Mouse (Mus musculus) limb, embryonic 15.5 days (tissue): ENCODE data around the gene Camkmt. TPM values are rescaled to one million over a fixed set of nuclear protein-coding genes. Genes with fewer than 3 reads are reported as not detected.

Experiments used
- ATAC-seq: fragments of 200-750 bp; cut with Nextera tagmentation; 2 replicates; pipeline ENCODE4 v1.8.0; 2017; ENCODE audit warnings: low read depth, moderate TSS enrichment; ENCODE audit not compliant: insufficient number of reproducible peaks, low FRiP score, low TSS enrichment
- H3K27ac ChIP-seq: fragments of 300-500 bp; sonication (generic); 2 replicates; pipeline ENCODE4 v1.5.1; 2015; ENCODE audit warnings: moderate library complexity, mild to moderate bottlenecking, inconsistent platforms
- H3K27me3 ChIP-seq: fragments of 300-500 bp; sonication (generic); 2 replicates; pipeline ENCODE4 v1.6.1; 2015; ENCODE audit warnings: inconsistent platforms
- H3K36me3 ChIP-seq: fragments of 300-500 bp; sonication (generic); 2 replicates; pipeline ENCODE4 v1.6.1; 2015; ENCODE audit warnings: inconsistent platforms
- H3K4me1 ChIP-seq: fragments of 300-500 bp; sonication (generic); 2 replicates; pipeline ENCODE4 v1.6.1; 2015; ENCODE audit warnings: inconsistent platforms
- H3K4me2 ChIP-seq: fragments of 300-500 bp; sonication (generic); 2 replicates; pipeline ENCODE4 v1.6.1; 2015; ENCODE audit warnings: mild to moderate bottlenecking, inconsistent platforms
- H3K4me3 ChIP-seq: fragments of 300-500 bp; sonication (generic); 2 replicates; pipeline ENCODE4 v1.5.1; 2015; ENCODE audit warnings: mild to moderate bottlenecking, inconsistent platforms
- H3K9ac ChIP-seq: fragments of 300-500 bp; sonication (generic); 2 replicates; pipeline ENCODE4 v1.6.1; 2015; ENCODE audit warnings: inconsistent platforms
- H3K9me3 ChIP-seq: fragments of 300-500 bp; sonication (generic); 2 replicates; pipeline ENCODE4 v1.6.1; 2016; ENCODE audit warnings: inconsistent platforms
- WGBS: fragments of 180-500 bp; shearing (Covaris S2); methylation state at CpG from one replicate; pipeline ENCODE4 v1.1.7; 2015; 5-methylcytosine and 5-hydroxymethylcytosine counted together
- polyA plus RNA-seq: library from polyadenylated mRNA; unstranded; fragments of >200 nt; fragmentation: Nextera tagmentation; extraction: Ambion mirVana; gene quantifications from 2 replicates; pipeline ENCODE4 v1.2.1, GENCODE M21; 2015

Gene Camkmt
- polyA plus RNA-seq, 1 experiment from 2014 or later = 12.3 TPM

DNA sequence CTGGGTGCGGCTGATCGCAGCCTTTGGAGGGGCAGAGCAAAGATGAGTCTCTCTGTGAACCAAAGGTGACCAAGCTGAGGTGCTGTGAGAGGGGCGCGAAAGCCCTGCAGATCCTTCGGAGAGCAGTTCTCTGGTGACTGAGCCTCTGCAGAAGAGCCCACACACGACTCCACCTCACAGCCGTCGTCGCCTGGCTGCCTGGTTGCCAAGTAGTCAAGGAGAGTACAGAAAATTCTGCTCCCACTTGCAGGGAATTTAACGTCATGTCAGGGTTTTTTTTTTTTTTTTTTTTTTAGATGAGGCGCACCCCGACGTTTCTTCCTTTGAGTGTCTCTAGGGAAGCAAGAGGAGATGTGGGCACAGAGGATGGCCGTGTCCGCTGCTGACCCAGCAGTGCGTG is 382.9 kb downstream of the Camkmt start:
- H3K36me3 ChIP-seq = no peaks in the 10 kb centered on the region
- ATAC-seq = no peak
- no peak overlapping the region for H3K4me3 ChIP-seq
- 5% methylated on average over 16 of the region's 16 CpGs for WGBS
- no peaks in the 10 kb centered on the region for H3K4me1 ChIP-seq
- no peak overlapping the region for H3K27ac ChIP-seq
- H3K4me2 ChIP-seq = no peak overlapping the region
- no peaks in the 10 kb centered on the region for H3K9me3 ChIP-seq
- peaks cover 82% of the 10 kb centered on the region for H3K27me3 ChIP-seq
- H3K9ac ChIP-seq = no peak overlapping the region

DNA sequence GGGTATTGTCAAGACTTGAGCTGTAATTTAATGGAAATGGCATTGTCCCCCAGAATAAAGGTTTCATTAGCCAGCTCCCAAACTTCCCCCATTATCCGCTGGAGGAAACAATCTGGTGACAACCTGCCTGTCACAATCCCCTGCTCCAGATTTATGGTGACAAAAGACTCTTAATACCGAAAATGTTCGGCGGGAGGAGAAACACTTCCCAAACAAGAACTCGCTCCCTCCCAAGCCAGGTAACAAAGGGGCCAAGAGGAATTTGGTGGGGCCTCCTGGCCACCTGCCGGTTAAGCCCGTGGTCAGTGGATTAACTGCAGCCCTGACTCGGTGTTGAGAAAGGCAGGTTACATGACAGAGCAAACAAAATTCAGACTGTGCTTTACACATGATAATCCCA is 383.5 kb downstream of the Camkmt start:
- no peak overlapping the region for H3K9ac ChIP-seq
- H3K4me3 ChIP-seq = no peak overlapping the region
- H3K9me3 ChIP-seq = no peaks in the 10 kb centered on the region
- ATAC-seq = no peak
- no peaks in the 10 kb centered on the region for H3K36me3 ChIP-seq
- no peak overlapping the region for H3K27ac ChIP-seq
- H3K27me3 ChIP-seq = peaks cover 80% of the 10 kb centered on the region
- no peaks in the 10 kb centered on the region for H3K4me1 ChIP-seq
- WGBS = 7% methylated on average over 8 of the region's 8 CpGs
- H3K4me2 ChIP-seq = no peak overlapping the region

DNA sequence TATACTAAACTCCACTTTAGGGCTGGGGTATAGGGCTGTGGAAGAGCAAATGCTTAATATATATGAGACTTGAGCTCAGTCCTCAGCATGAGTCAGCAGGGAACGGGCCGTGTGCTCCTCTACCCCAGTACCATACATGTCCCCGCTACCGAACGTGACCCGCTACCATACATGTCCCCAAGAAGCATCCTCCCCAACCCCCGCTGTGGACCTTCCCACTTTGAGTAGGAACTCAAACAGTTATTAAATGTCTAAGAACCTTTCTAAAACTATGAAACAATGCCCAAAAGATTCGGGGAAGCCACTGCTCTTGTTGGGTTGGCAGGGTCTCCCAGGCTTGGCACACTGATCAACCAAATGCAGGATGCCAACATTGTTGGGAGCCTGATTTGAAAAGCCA is 390.9 kb downstream of the Camkmt start:
- H3K4me3 ChIP-seq = no peak overlapping the region
- peaks cover 79% of the 10 kb centered on the region for H3K27me3 ChIP-seq
- no peak overlapping the region for H3K9ac ChIP-seq
- peaks cover 7% of the 10 kb centered on the region; the same call in 1 of the 2 replicates for H3K4me1 ChIP-seq
- no peak overlapping the region for H3K4me2 ChIP-seq
- H3K27ac ChIP-seq = no peak overlapping the region
- 85% methylated on average over 8 of the region's 8 CpGs for WGBS
- ATAC-seq = no peak
- H3K36me3 ChIP-seq = no peaks in the 10 kb centered on the region
- no peaks in the 10 kb centered on the region for H3K9me3 ChIP-seq

DNA sequence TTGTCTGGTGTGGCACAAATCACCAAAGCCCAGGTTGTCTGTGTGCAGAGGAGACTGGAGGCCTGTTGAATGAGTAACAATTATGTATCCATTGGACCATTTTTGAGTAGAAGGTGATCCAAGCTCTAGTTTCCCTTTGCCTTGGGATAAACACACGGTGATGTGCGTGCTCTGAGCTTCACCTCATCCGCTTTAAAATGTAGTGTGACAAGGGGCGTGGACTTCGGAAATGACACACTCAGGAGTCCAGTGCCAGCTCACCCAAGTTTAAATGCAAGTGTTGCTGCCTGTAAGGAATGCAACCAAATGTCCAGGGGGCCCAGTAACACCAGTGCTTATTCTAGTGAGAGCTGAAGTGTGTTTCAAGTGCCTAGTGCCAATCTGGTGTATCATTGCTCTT is 392.7 kb downstream of the Camkmt start:
- no peak overlapping the region for H3K4me2 ChIP-seq
- 78% methylated on average over 5 of the region's 5 CpGs for WGBS

DNA sequence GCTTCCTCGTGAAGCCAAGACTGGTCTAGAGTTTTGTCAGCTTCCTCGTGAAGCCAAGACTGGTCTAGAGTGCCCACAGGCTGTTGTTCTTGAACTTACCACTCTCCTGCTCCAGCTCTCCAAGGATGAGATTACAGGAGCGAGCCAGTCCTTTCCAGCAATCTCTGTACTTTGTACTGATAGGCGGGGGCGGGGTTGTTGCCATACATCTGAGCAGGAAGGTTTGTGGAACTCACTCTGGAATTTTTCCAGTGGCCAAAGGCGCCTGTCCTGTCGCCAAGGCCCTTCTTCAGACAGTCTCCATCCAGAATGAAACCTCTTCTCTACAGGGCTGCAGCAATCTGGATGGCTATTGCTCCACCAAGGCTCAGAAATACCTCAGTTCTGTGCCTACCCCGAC is 393.7 kb downstream of the Camkmt start:
- ATAC-seq = no peak
- peaks cover 89% of the 10 kb centered on the region for H3K27me3 ChIP-seq
- no peak overlapping the region for H3K4me3 ChIP-seq
- peaks cover 15% of the 10 kb centered on the region for H3K4me1 ChIP-seq
- no peaks in the 10 kb centered on the region for H3K36me3 ChIP-seq
- WGBS = 47% methylated on average over 8 of the region's 8 CpGs
- no peak overlapping the region for H3K27ac ChIP-seq
- H3K9me3 ChIP-seq = no peaks in the 10 kb centered on the region
- H3K9ac ChIP-seq = no peak overlapping the region
- H3K4me2 ChIP-seq = no peak overlapping the region

More for the DNA sequence above, 392.7 kb downstream of the Camkmt start:
- no peak for ATAC-seq
- Histone ChIP-seq H3K4me1 (peaks cover 15% of the 10 kb centered on the region), H3K36me3 (no peaks in the 10 kb centered on the region), H3K9me3 (no peaks in the 10 kb centered on the region), H3K4me3 (no peak overlapping the region), H3K27me3 (peaks cover 87% of the 10 kb centered on the region), H3K27ac (no peak overlapping the region), H3K9ac (no peak overlapping the region)

DNA sequence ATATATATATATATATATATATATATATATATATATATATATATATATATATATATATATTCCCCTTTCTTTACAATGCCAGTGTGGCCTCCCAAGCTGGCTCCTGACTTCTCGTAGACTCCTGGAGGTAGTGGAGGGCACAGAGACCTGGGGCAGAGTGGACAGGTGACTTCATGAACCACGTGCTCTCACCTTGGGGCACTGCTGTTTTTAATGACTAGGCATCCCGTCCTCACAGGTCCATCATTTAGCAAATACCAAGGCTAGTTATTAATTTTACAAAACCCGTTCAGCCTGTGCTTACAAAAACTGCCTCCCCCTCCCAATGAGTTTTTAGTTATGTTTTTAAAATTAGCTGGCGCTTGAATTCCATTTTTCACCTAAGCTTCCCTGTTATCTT is 394.2 kb downstream of the Camkmt start:
- Histone ChIP-seq H3K4me2 (no peak overlapping the region), H3K9me3 (no peaks in the 10 kb centered on the region), H3K27ac (no peak overlapping the region), H3K4me1 (peaks cover 15% of the 10 kb centered on the region), H3K36me3 (no peaks in the 10 kb centered on the region), H3K9ac (no peak overlapping the region), H3K27me3 (peaks cover 92% of the 10 kb centered on the region), H3K4me3 (no peak overlapping the region)
- ATAC-seq = no peak
- WGBS = 21% methylated on average over 5 of the region's 5 CpGs

DNA sequence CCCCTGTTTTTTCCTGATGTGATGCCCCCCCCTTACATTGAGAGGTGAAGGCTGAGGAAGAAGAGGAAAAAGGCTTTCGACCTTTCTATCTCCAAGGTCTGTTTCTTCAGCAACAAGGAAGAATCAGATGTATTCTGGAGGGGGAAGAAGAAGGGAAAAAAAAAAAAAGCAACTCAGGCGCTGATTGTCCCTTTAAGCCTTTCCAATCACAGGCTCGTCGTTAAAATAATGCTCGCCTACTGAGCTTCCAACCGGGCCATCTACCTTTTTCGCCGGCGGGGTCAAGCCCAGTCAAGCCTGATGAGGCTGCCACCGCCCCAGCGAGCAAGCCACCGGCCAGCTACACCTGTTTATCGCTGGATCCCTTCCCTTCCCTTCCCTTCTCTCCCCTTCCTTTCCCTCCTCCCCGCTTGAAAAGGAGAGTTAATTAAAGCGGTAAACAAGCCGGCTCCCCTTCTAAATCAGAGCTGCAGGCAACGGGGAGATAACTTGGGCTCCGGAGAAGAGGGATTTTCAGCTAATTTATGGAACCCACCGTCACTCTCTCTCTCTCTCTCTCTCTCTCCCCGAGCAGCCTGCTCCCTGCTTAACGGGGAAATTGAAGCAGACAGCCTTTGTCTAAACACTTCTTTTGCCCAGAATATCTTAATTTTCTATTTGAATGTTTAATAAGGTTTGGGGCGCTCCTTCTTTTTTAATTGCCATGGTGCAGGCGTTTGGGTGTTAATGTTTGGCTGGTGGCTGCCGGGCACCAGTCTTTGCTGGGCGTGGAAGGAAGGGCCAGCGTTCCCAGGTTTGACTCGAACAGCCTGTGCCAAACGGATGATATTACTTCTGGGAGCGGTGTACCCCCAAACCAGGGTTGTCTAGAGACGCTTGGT is 395.0 kb downstream of the Camkmt start:
- Histone ChIP-seq H3K27me3 (peaks cover 96% of the 10 kb centered on the region), H3K36me3 (no peaks in the 10 kb centered on the region), H3K27ac (no peak overlapping the region), H3K9ac (no peak overlapping the region), H3K9me3 (no peaks in the 10 kb centered on the region), H3K4me3 (no peak overlapping the region), H3K4me1 (peaks cover 15% of the 10 kb centered on the region), H3K4me2 (no peak overlapping the region)
- ATAC-seq = no peak
- WGBS = 1% methylated on average over 30 of the region's 30 CpGs

DNA sequence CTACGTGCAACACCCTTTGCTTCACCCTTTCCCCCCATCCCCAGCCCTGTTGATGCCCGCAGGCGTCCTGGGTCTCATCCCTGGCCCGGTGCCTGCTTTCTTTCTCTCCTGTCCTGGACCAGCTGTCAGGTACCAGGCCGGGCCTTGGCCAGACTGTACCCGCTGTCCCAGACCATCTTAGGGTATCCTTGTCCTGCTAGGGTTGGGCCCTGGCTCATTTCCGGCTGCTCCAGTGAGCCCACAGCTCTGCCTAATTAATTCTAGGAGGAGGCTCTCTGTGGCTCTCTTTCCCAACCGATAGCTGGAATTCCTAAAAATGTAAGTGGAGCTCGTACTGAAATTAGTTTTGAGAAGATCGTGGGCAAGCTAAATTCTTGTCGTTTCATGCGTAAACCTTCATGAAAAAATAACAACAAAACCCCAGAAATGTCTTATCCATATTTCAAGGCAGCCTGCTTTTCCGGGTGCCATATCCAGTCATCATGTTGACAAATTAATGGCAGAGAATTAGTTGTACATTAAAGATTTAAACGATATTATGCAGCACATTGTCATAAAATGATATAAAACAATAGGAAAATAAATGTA is 395.7 kb downstream of the Camkmt start:
- no peak for ATAC-seq
- no peaks in the 10 kb centered on the region for H3K9me3 ChIP-seq
- H3K9ac ChIP-seq = no peak overlapping the region
- H3K4me2 ChIP-seq = peak overlapping the region; percentile 39; the same call in 1 of the 2 replicates
- H3K27ac ChIP-seq = no peak overlapping the region
- H3K27me3 ChIP-seq = peaks cover 95% of the 10 kb centered on the region
- WGBS = 3% methylated on average over 14 of the region's 14 CpGs
- H3K36me3 ChIP-seq = no peaks in the 10 kb centered on the region
- peak overlapping the region; percentile 27; the same call in 1 of the 2 replicates for H3K4me3 ChIP-seq
- H3K4me1 ChIP-seq = peaks cover 15% of the 10 kb centered on the region

DNA sequence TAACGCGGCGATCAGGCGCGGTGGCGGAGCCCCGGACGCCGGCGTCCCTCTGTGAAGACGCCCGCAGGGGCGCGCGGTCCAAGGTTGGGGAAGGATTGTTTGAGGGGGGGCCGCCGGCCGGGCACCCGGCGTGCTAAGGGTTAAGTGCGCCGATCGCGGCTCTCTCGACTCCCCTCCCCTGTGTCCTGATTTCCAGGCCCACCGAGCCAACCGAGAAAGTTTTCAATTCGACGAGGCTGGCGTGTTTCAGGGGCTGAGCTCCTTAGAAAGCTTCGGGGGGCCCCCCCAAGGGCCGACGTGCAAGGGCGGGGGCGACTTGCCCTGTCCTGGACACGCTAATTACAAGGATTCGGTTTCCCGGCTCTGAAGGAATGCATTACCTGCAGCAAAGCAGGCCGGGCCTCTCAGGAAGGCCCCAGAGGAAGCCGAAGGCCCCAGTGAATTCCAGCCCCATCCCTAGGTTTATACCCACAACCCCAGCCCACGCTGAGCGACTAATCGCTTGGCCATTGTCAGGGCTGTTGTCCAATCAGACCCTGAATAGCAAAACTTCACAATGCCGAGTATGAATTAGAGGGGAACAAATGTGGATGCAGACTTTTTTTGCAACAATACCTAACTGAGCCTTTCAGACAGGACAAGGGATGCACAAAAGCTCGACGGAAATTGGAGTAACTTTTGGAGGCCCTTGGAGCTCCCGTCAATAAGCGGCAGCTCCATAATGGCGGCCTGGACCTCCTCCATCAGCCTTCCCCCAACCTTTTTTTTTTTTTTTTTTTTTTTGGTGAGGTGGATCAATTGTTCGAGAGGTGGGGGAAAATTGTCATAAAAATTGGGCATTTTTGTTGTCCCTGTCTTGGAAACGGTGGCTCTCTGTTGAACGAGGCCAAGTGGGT is 396.5 kb downstream of the Camkmt start:
- no peak overlapping the region for H3K9ac ChIP-seq
- no peak; the same call in 1 of the 2 replicates for ATAC-seq
- H3K4me1 ChIP-seq = peaks cover 15% of the 10 kb centered on the region
- peaks cover 89% of the 10 kb centered on the region for H3K27me3 ChIP-seq
- peak overlapping the region; percentile 27 for H3K4me3 ChIP-seq
- WGBS = 3% methylated on average over 52 of the region's 52 CpGs
- no peak overlapping the region for H3K27ac ChIP-seq
- H3K4me2 ChIP-seq = peak overlapping the region; percentile 39
- H3K9me3 ChIP-seq = no peaks in the 10 kb centered on the region
- no peaks in the 10 kb centered on the region for H3K36me3 ChIP-seq

DNA sequence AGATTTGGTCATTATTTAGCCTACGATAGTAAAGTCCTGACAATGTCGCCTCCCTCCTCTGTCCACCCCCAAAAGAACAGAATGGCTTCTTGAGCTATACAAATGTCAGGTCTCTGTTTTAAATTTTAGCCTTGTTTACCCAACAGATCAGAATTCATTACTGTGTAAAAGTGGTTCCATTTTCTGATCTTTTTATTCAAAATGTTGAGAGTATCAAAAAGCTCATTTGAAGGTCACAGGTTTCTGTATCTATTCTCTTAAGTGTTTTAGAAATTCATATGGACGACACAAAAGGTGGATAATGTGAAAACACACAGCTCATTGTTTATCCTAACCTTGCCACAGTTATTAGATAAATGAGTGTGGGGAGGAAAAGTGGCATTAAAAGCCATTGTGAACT is 397.2 kb downstream of the Camkmt start:
- no peak overlapping the region for H3K4me2 ChIP-seq
- H3K36me3 ChIP-seq = no peaks in the 10 kb centered on the region
- H3K9me3 ChIP-seq = no peaks in the 10 kb centered on the region
- H3K27me3 ChIP-seq = peaks cover 85% of the 10 kb centered on the region
- no peak for ATAC-seq
- no peak overlapping the region for H3K27ac ChIP-seq
- no peak overlapping the region for H3K9ac ChIP-seq
- peaks cover 15% of the 10 kb centered on the region for H3K4me1 ChIP-seq
- no peak overlapping the region for H3K4me3 ChIP-seq
- WGBS = 59% methylated on average over 3 of the region's 3 CpGs

DNA sequence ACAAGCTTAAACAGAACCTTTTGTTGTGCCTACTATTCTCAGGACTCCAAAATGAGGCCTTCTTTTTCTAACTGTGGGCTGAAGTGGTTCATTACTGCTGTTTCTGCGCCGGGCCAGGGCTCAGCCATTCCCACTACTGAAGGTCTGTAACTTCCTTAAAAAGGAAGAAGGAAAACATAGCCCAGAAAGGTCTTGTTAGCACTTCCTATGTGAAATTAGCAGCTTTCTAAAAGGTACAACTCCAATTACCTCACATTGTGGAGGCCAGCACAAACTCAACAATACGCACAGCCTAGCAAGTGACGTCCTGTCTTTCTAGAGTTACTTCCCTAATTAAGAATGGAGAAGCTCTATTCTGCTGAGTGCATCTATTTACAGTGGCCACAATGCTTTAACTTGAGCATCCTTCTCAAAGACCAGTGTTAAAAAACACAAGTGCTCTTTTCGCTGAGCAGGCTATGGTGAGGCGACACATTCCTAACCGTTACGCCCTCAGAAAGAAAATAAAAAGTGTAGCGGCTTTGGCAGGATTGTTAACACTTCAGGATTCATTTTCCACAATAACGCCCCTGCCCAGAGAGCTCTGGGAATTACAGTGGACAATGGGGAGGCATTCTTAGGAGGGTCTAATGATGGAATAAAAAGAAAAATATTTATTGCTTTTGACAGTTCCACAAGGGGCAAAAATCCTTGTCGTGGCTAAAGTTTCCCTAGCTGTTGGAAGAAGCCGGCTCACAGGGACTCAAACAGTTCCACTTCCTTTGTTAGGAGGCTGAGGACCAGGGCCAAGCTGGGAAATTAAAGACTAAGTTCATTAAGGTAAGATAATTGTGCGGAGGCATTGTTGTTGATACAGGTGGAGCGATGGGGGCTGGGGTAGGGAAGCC is 398.5 kb downstream of the Camkmt start:
- Histone ChIP-seq H3K27me3 (peaks cover 78% of the 10 kb centered on the region), H3K4me1 (peaks cover 15% of the 10 kb centered on the region), H3K9ac (no peak overlapping the region), H3K9me3 (no peaks in the 10 kb centered on the region), H3K4me2 (no peak overlapping the region), H3K4me3 (no peak overlapping the region), H3K27ac (no peak overlapping the region), H3K36me3 (no peaks in the 10 kb centered on the region)
- 9% methylated on average over 14 of the region's 14 CpGs for WGBS
- no peak for ATAC-seq
